Mouse (Mus musculus): ENCODE measurements at regions not wholly inside any gene's neighbourhood (a gene's known extent, or its start where the extent isn't known, plus 50 kb on each side); places are given as distances from the start of the nearest gene placed in this dataset.

DNA sequence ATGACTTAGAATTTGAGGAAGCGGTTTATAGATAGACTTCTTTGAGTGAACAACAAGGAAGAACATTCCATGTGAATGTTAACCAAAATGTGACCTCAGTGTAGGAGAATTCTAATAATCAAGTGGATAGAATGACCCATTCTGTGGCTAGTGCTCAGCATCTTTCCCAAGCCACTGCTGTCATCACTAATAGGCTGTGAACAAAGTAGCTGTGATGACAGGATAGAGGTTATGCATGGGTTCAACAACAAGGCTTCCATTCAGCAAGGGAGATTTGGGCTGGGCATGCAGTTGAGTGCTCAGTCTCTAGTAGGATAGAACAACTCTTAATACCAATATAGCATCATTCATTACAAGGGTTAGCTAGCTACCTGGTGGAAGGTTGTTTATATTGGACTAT lies 483.0 kb upstream of the Pappa start:
- ATAC-seq (ENCODE audit: low FRiP score), result no peak
- Histone ChIP-seq H3K4me3 (ENCODE audit: low read depth, low read length) (no peak overlapping the region), H3K36me3 (ENCODE audit: control insufficient read depth, insufficient read depth, low read length) (no peaks in the 10 kb centered on the region), H3K9ac (ENCODE audit: low read depth, low read length) (no peak overlapping the region), H3K4me1 (replicated peaks; ENCODE audit: control insufficient read depth, insufficient read depth, low read length) (no peaks in the 10 kb centered on the region), H3K27ac (ENCODE audit: low read depth, low read length) (no peak overlapping the region), H3K9me3 (ENCODE audit: control insufficient read depth, low read length) (no peaks in the 10 kb centered on the region), H3K27me3 (ENCODE audit: control insufficient read depth, insufficient read depth, low read length) (no peaks in the 10 kb centered on the region), H3K4me2 (replicated peaks; ENCODE audit: low read depth, low read length) (no peak overlapping the region)
- WGBS, result 76% methylated on average over 1 of the region's 1 CpGs
- DNase-seq (ENCODE audit: low spot score), result no peak

DNA sequence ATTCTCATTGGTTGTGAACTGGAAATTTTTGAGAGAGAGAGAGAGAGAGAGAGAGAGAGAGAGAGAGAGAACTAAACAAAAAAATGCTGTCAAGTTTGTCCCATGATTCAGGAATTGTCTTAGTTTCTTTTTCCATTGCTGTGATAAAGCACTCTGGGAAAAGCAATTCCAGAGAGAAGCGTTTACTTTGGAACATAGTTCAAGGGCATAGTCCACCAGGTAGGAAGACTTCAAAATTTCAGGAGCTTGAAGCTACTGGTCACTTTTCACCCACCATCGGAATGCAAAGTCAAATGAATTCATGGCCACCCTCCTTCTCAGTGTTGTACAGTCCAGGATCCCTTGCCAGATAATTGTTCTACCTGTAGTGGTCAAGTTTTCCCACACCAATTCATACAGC lies 478.8 kb upstream of the Pappa start:
- no peak overlapping the region for H3K27ac ChIP-seq (ENCODE audit: low read depth, low read length)
- H3K4me1 ChIP-seq (replicated peaks; ENCODE audit: control insufficient read depth, insufficient read depth, low read length), result no peaks in the 10 kb centered on the region
- H3K9ac ChIP-seq (ENCODE audit: low read depth, low read length), result no peak overlapping the region
- ATAC-seq (ENCODE audit: low FRiP score) (no peak), DNase-seq (ENCODE audit: low spot score) (no peak)
- WGBS, result 87% methylated on average over 2 of the region's 2 CpGs
- H3K27me3 ChIP-seq (ENCODE audit: control insufficient read depth, insufficient read depth, low read length), result no peaks in the 10 kb centered on the region
- H3K36me3 ChIP-seq (ENCODE audit: control insufficient read depth, insufficient read depth, low read length), result no peaks in the 10 kb centered on the region
- H3K9me3 ChIP-seq (ENCODE audit: control insufficient read depth, low read length), result no peaks in the 10 kb centered on the region
- no peak overlapping the region for H3K4me2 ChIP-seq (replicated peaks; ENCODE audit: low read depth, low read length)
- no peak overlapping the region for H3K4me3 ChIP-seq (ENCODE audit: low read depth, low read length)

DNA sequence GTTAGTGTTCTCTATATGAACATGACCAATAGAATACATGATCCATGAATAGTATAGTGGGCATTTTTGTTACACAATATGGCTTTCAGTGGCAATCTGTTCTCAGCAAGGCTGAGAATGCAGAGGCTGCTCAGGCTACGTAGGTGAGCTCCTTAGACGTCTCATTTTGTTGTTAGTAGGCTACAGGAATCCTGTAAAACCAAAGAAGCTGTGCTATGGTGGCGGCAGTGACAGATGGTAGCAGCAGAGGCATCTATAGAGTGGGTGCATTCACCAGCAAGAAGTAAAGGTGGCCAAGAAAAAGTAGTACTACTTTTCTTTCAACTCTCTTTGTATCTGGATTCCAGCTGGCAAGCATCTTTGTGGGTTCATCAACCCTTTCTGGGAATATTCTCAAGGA lies 469.8 kb upstream of the Pappa start:
- ATAC-seq (ENCODE audit: low FRiP score), result no peak
- WGBS, result 72% methylated on average over 3 of the region's 3 CpGs
- H3K9ac ChIP-seq (ENCODE audit: low read depth, low read length), result no peak overlapping the region
- no peak overlapping the region for H3K4me3 ChIP-seq (ENCODE audit: low read depth, low read length)
- no peaks in the 10 kb centered on the region for H3K27me3 ChIP-seq (ENCODE audit: control insufficient read depth, insufficient read depth, low read length)
- no peak for DNase-seq (ENCODE audit: low spot score)
- H3K4me2 ChIP-seq (replicated peaks; ENCODE audit: low read depth, low read length), result no peak overlapping the region
- no peaks in the 10 kb centered on the region for H3K4me1 ChIP-seq (replicated peaks; ENCODE audit: control insufficient read depth, insufficient read depth, low read length)
- no peaks in the 10 kb centered on the region for H3K9me3 ChIP-seq (ENCODE audit: control insufficient read depth, low read length)
- no peaks in the 10 kb centered on the region for H3K36me3 ChIP-seq (ENCODE audit: control insufficient read depth, insufficient read depth, low read length)
- H3K27ac ChIP-seq (ENCODE audit: low read depth, low read length), result no peak overlapping the region

DNA sequence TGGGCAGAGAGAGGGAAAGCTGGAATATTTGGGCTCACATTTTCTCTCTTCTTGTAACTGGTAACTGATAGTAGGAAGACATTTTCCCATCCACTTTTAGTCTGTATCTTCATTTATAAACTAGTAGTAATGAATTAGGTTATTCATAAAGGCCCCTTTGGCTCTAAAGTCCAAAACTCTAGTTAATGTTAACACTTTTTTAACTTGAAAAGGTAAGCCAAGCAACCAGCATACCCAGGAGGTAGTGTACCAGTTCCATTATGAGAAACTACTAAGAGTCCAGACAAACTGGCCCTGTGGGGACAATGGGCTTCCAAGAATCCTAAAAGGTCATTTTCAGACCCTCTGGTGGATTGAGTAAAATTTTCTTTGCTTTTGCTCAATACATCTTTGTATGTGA lies 468.4 kb upstream of the Pappa start:
- ATAC-seq (ENCODE audit: low FRiP score) (no peak), DNase-seq (ENCODE audit: low spot score) (no peak)
- no peaks in the 10 kb centered on the region for H3K36me3 ChIP-seq (ENCODE audit: control insufficient read depth, insufficient read depth, low read length)
- H3K4me2 ChIP-seq (replicated peaks; ENCODE audit: low read depth, low read length), result no peak overlapping the region
- H3K4me3 ChIP-seq (ENCODE audit: low read depth, low read length), result no peak overlapping the region
- no peaks in the 10 kb centered on the region for H3K9me3 ChIP-seq (ENCODE audit: control insufficient read depth, low read length)
- no peaks in the 10 kb centered on the region for H3K27me3 ChIP-seq (ENCODE audit: control insufficient read depth, insufficient read depth, low read length)
- H3K4me1 ChIP-seq (replicated peaks; ENCODE audit: control insufficient read depth, insufficient read depth, low read length), result no peaks in the 10 kb centered on the region
- H3K9ac ChIP-seq (ENCODE audit: low read depth, low read length), result no peak overlapping the region
- H3K27ac ChIP-seq (ENCODE audit: low read depth, low read length), result no peak overlapping the region

DNA sequence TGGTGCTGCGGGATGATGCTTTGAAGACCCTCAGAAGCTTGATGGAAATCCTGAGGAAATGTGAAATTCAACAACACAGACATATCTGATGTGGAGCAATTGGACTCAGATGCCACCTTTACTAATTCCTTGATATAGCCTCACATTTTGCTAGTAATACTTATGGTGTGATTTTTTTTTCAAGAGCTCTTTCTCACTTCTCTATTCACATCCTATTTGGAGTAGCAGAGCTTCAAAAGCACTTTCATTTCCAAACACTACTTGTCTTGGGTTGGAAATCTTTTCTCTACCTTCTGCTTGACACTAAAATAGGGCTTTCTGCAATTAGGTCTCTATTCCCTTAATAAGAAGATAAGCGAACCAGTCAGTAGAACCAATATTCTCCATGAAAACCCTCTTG lies 460.3 kb upstream of the Pappa start:
- no peaks in the 10 kb centered on the region for H3K9me3 ChIP-seq (ENCODE audit: control insufficient read depth, low read length)
- no peaks in the 10 kb centered on the region for H3K4me1 ChIP-seq (replicated peaks; ENCODE audit: control insufficient read depth, insufficient read depth, low read length)
- H3K9ac ChIP-seq (ENCODE audit: low read depth, low read length), result no peak overlapping the region
- DNase-seq (ENCODE audit: low spot score), result no peak
- no peak overlapping the region for H3K4me3 ChIP-seq (ENCODE audit: low read depth, low read length)
- ATAC-seq (ENCODE audit: low FRiP score), result no peak
- no peak overlapping the region for H3K27ac ChIP-seq (ENCODE audit: low read depth, low read length)
- H3K36me3 ChIP-seq (ENCODE audit: control insufficient read depth, insufficient read depth, low read length), result no peaks in the 10 kb centered on the region
- H3K4me2 ChIP-seq (replicated peaks; ENCODE audit: low read depth, low read length), result no peak overlapping the region
- WGBS, result 90% methylated on average over 2 of the region's 2 CpGs
- H3K27me3 ChIP-seq (ENCODE audit: control insufficient read depth, insufficient read depth, low read length), result no peaks in the 10 kb centered on the region

DNA sequence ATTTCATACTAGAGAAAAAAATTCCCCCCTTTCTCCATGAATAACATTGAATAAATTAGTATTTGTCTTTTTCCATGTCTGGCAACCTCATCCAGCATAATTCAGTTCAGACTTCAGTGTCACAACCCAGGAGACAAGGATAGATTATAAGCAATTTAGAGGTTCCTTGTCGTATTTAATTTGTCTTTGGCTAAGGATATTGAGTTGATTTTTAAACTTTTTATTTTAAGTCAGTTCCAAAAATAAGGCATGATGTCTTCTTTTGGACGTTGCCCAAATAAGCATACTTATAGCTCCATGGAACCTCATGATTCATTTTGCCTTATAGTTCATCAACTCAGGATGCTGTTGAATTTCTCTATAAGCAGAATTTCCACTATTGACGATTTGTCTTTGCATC lies 456.0 kb upstream of the Pappa start:
- no peaks in the 10 kb centered on the region for H3K4me1 ChIP-seq (replicated peaks; ENCODE audit: control insufficient read depth, insufficient read depth, low read length)
- H3K36me3 ChIP-seq (ENCODE audit: control insufficient read depth, insufficient read depth, low read length), result no peaks in the 10 kb centered on the region
- H3K4me2 ChIP-seq (replicated peaks; ENCODE audit: low read depth, low read length), result no peak overlapping the region
- DNase-seq (ENCODE audit: low spot score), result no peak
- no peak overlapping the region for H3K27ac ChIP-seq (ENCODE audit: low read depth, low read length)
- 84% methylated on average over 3 of the region's 3 CpGs for WGBS
- no peaks in the 10 kb centered on the region for H3K9me3 ChIP-seq (ENCODE audit: control insufficient read depth, low read length)
- H3K9ac ChIP-seq (ENCODE audit: low read depth, low read length), result no peak overlapping the region
- H3K27me3 ChIP-seq (ENCODE audit: control insufficient read depth, insufficient read depth, low read length), result no peaks in the 10 kb centered on the region
- no peak overlapping the region for H3K4me3 ChIP-seq (ENCODE audit: low read depth, low read length)
- no peak for ATAC-seq (ENCODE audit: low FRiP score)

DNA sequence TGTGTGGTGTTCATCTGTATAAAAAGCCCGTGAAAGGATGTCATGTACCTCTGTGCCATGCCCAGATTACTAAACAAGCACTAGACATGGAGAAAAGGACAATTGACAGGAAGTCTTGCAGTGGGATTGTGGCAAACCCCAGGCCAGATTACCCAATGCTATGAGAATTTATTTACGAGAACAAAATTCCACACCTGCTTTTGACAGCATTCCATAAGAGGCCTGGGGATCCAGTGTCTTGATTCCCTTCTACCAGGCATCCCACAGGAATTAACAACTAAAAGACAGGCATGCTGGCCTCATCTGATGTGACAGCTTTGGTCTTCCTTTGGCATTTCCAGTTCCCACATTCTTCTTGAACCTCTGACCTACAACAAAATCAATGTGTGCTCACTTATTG lies 454.3 kb upstream of the Pappa start:
- Histone ChIP-seq H3K36me3 (ENCODE audit: control insufficient read depth, insufficient read depth, low read length) (no peaks in the 10 kb centered on the region), H3K4me2 (replicated peaks; ENCODE audit: low read depth, low read length) (no peak overlapping the region), H3K4me1 (replicated peaks; ENCODE audit: control insufficient read depth, insufficient read depth, low read length) (no peaks in the 10 kb centered on the region), H3K4me3 (ENCODE audit: low read depth, low read length) (no peak overlapping the region), H3K27me3 (ENCODE audit: control insufficient read depth, insufficient read depth, low read length) (no peaks in the 10 kb centered on the region), H3K27ac (ENCODE audit: low read depth, low read length) (no peak overlapping the region), H3K9ac (ENCODE audit: low read depth, low read length) (no peak overlapping the region), H3K9me3 (ENCODE audit: control insufficient read depth, low read length) (no peaks in the 10 kb centered on the region)
- DNase-seq (ENCODE audit: low spot score), result no peak
- 81% methylated on average over 2 of the region's 2 CpGs for WGBS
- ATAC-seq (ENCODE audit: low FRiP score), result no peak

DNA sequence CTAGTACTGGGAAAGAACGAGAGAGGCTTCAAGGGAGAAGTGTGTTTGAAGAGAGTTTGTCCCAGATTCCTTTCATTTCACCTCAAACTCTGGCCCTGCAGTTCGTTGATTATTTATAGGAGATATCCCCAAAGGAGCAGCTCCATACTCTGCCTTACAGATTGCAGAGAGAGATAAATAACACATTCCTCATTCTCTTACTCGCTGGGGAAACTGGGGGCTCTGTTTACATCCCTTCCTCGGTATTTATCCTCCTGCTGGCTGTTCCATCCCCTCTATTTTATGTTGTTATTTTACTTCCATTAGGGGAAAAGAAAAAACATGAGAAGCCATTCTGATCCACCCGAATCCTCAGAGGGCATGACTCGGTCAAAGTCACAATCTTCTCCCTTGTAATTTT lies 447.5 kb upstream of the Pappa start:
- Histone ChIP-seq H3K9me3 (ENCODE audit: control insufficient read depth, low read length) (no peaks in the 10 kb centered on the region), H3K4me3 (ENCODE audit: low read depth, low read length) (no peak overlapping the region), H3K36me3 (ENCODE audit: control insufficient read depth, insufficient read depth, low read length) (no peaks in the 10 kb centered on the region), H3K4me1 (replicated peaks; ENCODE audit: control insufficient read depth, insufficient read depth, low read length) (no peaks in the 10 kb centered on the region), H3K9ac (ENCODE audit: low read depth, low read length) (no peak overlapping the region), H3K27ac (ENCODE audit: low read depth, low read length) (no peak overlapping the region), H3K27me3 (ENCODE audit: control insufficient read depth, insufficient read depth, low read length) (no peaks in the 10 kb centered on the region), H3K4me2 (replicated peaks; ENCODE audit: low read depth, low read length) (no peak overlapping the region)
- no peak for DNase-seq (ENCODE audit: low spot score)
- WGBS, result 52% methylated on average over 6 of the region's 6 CpGs
- ATAC-seq (ENCODE audit: low FRiP score), result peak; percentile 66; the same call in 1 of the 2 replicates

DNA sequence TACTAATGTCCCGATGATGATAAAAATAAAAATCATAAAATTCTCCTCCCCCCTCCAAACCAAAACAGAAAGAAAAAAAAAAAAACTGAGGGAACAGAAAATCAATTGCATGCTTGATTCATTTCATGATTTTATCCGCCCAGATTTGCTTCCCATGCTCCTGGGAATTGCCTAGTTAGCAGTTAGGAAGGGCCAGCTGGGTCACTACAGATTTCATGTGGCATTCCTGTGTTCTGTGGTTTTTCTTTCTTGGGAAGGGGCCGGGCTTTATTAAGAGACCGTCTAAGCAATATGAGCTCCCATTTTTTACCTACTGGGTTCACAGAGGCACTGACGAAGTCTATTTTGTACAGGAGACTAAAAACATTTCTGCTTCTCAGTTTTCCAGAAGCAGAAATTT lies 447.1 kb upstream of the Pappa start:
- H3K4me3 ChIP-seq (ENCODE audit: low read depth, low read length), result no peak overlapping the region
- DNase-seq (ENCODE audit: low spot score) (peak; percentile 29), ATAC-seq (ENCODE audit: low FRiP score) (peak; percentile 78; the same call in 1 of the 2 replicates)
- no peaks in the 10 kb centered on the region for H3K4me1 ChIP-seq (replicated peaks; ENCODE audit: control insufficient read depth, insufficient read depth, low read length)
- H3K27me3 ChIP-seq (ENCODE audit: control insufficient read depth, insufficient read depth, low read length), result no peaks in the 10 kb centered on the region
- no peak overlapping the region for H3K27ac ChIP-seq (ENCODE audit: low read depth, low read length)
- no peak overlapping the region for H3K4me2 ChIP-seq (replicated peaks; ENCODE audit: low read depth, low read length)
- no peaks in the 10 kb centered on the region for H3K9me3 ChIP-seq (ENCODE audit: control insufficient read depth, low read length)
- H3K9ac ChIP-seq (ENCODE audit: low read depth, low read length), result no peak overlapping the region
- no peaks in the 10 kb centered on the region for H3K36me3 ChIP-seq (ENCODE audit: control insufficient read depth, insufficient read depth, low read length)
- 64% methylated on average over 5 of the region's 5 CpGs for WGBS

Measured in hindbrain, embryonic 11.5 days (tissue).